Mouse (Mus musculus): ENCODE data around the gene Ifitm10.

The Ifitm10 gene

DNA sequence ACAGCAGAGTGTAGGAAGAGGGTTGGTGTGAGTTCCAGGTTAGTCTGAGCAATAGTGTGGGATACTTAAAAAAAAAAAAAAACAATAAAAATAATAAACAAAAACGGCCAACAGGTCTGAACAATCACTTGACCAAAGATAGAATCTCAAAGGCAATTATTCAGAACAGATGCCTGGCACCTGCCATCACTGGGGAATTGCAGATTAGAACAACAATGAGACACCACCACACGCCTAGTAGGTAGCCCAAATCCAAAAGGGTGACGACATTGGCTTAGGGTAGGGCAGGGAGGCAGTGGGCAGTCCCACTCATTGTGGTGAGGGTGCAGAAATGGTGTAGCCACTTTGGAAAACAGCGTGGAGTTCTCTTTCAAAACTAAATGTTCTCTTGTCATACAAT lies 18.1 kb upstream of the Ifitm10 start:
- no peak for ATAC-seq (ENCODE audit: insufficient number of reproducible peaks, low FRiP score, low TSS enrichment)

DNA sequence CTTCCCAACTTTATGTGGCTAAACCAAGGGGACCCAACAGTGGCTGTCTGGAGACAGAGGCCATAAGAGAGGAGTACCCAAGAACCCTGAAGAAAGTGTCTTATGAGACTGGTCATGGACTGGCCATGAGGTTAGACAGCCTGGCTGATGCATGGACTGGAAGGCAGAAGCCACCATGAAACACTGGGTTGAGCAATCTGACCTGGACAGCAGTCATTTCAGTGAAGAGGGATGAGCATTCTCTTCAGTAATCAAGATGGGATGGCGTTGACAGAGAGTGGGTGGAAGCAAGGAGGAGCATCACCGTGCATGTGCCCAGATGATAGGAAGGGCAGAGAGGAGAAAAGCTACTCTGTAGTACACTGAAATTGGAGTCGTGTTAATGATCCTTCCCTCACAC lies 17.6 kb upstream of the Ifitm10 start:
- ATAC-seq (ENCODE audit: insufficient number of reproducible peaks, low FRiP score, low TSS enrichment), result no peak

DNA sequence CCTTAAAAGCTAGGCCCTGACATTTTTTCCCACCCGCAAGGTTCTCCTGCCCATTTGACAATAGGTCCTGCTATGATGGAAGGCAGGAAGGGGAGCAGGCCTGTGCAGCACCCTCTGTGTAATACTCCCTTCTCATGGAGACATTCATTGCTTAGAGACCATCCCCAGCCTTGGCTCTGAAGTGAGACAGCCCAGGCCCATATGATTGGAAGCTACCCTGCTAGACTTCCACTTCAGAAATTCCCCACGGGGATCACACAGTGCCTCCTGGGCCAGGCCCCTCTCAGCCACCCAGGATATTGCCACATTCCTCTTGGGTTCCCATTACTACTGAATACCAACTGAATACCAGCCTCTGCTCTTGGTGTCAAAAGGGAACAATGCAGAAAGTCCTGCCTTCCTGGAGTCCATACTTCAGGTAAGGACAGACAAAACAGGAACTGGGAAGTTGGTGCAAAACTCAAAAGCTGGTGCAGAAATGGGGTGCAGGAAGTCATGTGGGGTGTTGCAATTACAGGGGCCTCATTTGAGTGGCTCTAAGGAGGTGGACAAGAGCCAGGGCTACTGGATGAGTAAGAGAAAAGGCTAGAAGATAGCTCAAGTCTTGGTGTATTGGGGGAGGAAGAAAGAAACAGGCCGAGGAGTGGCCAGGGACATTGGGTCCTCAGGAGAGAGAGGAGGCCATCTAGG lies 16.6 kb upstream of the Ifitm10 start:
- no peak for ATAC-seq (ENCODE audit: insufficient number of reproducible peaks, low FRiP score, low TSS enrichment)

DNA sequence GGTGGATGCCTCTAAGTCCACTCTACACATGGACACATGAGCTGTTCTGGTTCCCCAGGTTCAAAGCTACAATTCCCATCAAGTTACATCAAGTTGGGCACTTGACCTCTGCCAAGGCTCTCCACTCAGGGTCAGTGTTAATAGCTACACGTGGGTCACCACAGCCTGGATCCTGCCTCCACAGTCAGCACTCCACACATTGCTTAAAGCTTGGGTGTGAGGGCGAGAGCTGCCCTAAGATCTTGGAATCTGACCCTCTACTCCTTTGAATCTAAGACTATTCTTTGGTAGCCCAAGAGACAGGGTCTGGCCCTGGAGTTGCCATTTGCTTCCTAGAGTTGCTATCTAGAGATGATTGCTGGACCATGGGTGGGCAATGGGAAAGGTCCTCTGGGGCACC lies 15.2 kb upstream of the Ifitm10 start:
- no peak for ATAC-seq (ENCODE audit: insufficient number of reproducible peaks, low FRiP score, low TSS enrichment)

DNA sequence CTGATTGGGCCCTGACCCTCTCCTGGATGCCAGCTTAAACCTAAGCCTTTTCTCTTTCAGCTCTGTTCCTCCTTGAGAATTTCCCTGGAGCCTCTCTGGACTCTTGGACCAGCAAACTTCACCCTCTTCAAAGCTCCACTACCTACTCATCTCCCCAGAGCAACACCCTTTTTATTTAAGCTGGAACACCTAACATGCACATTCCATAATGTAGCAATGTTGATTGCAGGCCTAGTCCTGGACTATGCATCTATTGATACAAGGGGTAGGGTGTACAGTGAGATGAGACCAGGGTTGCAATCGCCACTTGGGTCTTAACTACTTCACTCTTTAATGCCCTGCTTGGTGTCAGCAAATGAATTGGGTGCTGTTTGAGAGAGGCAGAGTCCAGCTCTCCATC lies 14.6 kb upstream of the Ifitm10 start:
- no peak; the same call in 1 of the 2 replicates for ATAC-seq (ENCODE audit: insufficient number of reproducible peaks, low FRiP score, low TSS enrichment)

DNA sequence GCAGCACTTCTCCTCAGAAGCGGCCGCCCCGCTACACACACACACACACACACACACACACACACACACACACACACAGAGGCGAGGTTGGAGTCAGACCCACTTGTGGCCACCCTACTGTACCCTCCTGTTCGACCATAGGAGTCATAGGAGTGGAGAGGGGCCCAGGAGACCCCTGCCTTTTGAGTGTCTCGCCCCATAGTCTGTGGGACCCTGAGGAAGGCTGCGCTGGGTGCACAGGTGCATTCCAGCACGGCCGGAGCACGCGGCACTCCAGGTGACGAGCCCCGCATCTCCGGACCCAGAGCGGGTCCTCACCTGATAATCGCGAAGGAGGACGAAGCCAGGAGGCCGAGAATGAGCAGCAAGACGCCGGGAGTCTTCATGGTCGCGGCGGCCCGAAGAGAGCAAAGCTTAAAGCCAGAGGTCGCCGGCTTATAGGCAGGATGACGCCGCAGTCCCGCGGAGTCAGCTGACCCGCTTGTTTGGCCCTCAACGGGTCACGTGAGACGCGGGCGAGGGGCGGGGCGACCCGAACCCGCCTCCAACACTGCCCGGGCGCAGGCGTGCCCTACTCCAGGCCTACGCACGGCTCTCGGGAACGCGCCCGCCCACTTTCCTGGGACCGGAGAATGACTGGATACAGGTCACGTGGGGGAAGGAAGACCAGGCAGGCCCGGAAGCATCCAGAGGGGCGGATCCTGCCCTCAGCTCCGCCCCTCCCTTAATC lies 14.0 kb upstream of the Ifitm10 start, which contains the start of gene Ctsd:
Ctsd (minus strand) TSS at position 620 of the 730 bp plus-strand sequence.
- peak; percentile 94 for ATAC-seq (ENCODE audit: insufficient number of reproducible peaks, low FRiP score, low TSS enrichment)

DNA sequence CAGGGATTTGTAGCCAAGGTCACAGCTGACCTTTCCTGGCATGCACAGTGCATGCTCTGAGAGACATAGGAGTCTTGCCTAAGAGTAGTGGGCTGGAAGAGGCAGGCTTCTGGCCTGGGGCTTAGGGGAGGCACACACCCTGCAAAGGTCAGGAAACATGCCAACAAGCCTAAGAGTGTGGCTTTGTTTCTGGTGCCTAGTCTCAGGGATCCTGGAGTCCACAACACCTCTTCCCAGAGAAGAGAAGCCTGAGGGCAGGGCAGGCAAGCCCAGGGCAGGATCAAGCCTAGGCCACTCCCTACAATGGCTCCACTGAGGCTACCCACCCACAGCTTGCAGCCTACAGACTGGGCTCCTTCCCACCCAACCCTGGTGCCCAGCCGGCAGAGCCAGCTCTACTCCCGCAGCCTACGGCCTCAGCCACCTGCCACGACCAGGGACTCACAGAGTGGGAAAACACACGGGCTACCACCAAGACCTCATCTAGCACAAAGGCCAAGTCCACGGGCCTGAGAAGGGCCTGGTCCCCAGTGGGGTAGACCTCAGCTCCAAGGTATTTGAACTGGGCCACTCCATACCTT lies 13.2 kb upstream of the Ifitm10 start:
- no peak for ATAC-seq (ENCODE audit: insufficient number of reproducible peaks, low FRiP score, low TSS enrichment)

DNA sequence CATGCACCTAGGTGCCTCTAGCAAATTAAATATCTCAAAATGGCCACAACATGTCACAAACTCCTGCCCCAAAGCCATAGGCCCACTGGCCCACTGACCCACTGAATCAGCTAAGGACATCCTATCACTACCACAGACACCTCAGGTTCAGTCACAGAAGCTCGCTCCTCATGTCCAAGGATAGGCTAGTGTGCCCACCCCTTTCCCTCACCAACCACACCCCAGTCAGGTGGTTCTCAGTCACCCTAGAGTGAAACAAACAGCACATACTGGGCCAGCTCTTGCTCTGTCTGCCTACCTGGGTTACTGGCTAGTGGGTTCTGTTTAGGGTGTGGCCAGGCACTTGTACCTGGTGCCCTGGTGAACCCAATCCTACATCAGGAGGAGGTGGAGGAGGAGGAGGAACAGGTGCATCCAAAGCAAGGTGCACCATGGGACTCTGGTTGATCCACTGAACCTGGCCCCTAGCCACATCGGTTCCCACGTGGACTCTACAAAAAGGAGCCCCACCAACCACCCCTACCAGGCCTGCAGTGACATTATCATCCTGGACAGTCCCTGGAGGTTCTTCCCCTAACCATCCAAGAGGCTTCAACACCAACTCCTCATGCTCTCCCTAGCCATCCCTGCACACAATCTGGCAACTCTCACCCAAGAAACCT lies 12.3 kb upstream of the Ifitm10 start:
- ATAC-seq (ENCODE audit: insufficient number of reproducible peaks, low FRiP score, low TSS enrichment), result no peak

DNA sequence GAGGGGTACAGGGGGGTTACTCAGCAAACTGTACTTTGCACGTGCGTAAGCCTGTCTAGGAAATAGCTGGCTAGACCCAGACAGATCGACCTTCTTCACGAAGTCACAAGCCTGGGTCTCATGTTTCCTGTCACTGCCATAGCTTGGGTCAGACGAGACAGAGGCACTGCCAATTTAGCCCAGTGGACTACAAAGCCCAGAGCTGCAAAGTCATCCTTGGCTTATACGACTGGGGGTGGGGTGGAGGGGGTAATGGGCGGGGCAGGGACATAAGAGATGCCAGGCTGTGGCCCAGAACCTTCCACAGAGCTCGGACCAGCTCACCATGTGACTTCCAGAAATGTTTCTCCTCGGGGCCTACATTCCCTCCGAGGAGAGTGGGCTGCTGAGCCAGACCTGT lies 10.8 kb upstream of the Ifitm10 start:
- no peak for ATAC-seq (ENCODE audit: insufficient number of reproducible peaks, low FRiP score, low TSS enrichment)

DNA sequence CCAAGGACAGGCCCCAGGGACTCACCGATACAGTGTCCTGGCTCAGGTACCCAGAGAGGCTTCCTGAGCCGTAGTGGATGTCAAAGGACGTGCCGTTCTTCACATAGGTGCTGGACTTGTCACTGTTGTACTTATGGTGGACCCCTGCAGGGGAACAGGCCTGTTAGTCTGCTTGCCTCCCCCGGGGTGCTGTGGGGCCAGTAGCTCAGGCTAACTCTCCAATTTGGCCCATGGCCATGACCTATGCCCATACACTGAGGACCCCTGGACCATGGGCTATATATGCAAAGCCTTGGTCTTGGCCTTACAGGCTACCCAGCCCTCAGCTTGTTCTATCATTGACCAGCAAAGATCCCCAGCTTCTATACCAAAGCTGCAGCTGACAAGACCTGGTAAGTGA lies 9.0 kb upstream of the Ifitm10 start, which contains the start of gene Gm49369:
Gm49369 (minus strand) TSS at position 101 of the 400 bp plus-strand sequence.
- ATAC-seq (ENCODE audit: insufficient number of reproducible peaks, low FRiP score, low TSS enrichment), result no peak

DNA sequence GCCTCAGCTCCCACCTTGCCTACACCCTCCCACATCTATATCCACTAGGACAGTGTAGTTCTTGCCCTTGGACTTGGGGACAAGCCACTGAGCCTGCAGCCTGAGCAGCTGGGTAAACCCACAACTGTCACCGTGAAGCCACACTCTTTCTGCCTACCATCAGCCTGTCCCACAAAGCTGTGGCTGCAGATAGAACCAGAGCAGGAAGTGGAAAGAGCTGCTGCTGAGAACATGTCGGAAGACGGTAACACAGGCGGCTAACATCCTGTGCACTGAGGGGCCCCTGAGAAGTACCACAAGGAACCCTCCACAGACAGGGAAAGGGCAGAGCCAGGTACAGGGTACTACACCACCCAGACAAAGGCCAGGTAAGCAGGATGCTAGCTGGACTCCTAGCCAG lies 7.6 kb upstream of the Ifitm10 start:
- ATAC-seq (ENCODE audit: insufficient number of reproducible peaks, low FRiP score, low TSS enrichment), result no peak

DNA sequence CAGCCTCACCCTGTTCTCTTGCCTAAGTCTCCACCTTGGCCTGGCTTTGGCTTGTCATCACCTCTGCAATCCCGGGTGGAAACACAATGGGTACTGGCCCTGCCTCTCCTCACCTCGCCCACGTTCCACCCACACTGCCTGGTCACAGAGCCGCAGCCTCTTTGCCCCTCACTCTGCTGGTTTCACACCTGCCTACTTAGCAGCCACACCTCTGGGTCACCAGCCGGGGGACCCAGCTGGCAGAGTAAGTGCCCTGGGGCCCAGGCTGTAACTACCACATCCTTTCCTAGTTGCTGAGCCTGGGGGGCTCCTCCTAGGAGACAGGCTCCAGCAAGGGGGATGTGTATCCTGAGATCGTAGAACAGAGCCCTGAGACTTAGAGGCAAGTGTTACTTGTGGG lies 5.6 kb upstream of the Ifitm10 start:
- ATAC-seq (ENCODE audit: insufficient number of reproducible peaks, low FRiP score, low TSS enrichment), result no peak

DNA sequence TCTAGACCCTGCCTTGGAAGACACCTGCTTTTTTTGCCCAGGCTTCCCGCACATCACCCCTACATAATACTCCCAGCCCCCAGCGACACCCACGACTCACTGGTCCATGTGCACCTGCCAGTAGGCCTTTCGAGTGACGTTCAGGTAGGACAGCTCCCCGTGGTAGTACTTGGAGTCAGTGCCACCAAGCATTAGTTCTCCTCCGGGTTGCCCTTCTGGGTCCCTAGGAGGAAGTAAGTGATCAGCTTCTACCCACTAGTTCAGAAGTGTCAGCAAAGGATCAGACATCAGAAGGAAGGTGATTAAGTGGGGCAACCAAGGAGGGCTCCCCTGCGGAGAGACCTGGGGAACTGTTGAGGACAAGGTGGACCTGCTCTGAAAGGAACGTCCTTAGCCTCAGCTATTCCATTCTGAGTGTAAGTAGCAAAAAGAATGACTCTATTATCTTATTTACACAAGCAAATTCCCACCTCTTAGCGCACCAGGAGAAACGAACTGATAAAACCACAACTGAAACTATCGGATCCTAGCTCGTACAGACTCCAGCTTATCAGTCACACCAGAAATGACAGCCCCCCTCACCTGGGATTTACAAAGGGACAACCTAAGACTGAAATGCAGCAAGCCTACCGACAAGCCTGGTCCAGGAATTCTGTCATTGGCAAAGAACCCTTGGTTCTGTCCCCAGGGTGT lies 3.8 kb upstream of the Ifitm10 start:
- no peak for ATAC-seq (ENCODE audit: insufficient number of reproducible peaks, low FRiP score, low TSS enrichment)

DNA sequence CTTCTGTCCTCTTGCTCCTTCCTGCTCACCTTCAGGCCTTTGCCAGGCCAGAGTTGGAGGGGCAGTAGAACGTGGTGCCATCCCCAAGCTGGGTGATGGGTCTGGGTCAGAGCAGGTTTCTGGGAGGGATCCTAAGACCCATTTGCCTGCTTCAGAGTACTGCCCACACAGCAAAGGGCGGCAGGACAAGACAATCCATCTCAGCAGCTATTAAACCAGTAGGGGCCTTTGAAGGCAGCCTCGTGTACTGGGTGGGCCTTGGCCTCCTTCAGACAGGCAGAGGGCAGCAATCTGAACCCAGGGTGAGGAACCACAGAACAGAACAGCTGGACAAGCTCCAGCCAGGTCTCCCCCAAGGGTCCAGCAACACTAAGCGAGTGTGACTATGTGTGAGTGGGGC lies 2.5 kb upstream of the Ifitm10 start:
- no peak for ATAC-seq (ENCODE audit: insufficient number of reproducible peaks, low FRiP score, low TSS enrichment)

DNA sequence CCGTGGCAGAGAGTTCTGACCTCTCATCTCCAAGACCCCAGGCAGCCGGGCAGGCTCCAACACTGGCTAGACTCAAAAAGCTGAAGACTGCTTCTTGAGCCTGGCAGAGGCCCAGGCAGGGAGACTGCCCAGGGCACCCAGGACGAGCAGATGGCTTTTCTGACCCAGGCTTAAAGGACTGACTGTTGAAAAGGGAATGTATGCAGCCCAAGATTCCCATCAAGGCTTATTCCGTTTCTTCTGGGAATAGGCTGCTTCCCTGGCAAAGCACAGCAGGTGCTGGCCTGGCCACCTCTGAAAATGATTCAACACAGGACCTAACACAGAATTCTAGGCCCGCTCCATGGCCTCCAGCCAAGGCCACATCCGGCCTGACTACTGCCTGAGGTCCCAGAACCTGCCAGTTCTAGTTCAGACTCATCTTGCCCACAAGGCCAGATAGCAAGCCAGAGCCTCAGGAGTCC lies 1.7 kb upstream of the Ifitm10 start:
- 0 out of 2 replicates have a peak, but pooled peaks have one; percentile 34 for ATAC-seq (ENCODE audit: insufficient number of reproducible peaks, low FRiP score, low TSS enrichment)

DNA sequence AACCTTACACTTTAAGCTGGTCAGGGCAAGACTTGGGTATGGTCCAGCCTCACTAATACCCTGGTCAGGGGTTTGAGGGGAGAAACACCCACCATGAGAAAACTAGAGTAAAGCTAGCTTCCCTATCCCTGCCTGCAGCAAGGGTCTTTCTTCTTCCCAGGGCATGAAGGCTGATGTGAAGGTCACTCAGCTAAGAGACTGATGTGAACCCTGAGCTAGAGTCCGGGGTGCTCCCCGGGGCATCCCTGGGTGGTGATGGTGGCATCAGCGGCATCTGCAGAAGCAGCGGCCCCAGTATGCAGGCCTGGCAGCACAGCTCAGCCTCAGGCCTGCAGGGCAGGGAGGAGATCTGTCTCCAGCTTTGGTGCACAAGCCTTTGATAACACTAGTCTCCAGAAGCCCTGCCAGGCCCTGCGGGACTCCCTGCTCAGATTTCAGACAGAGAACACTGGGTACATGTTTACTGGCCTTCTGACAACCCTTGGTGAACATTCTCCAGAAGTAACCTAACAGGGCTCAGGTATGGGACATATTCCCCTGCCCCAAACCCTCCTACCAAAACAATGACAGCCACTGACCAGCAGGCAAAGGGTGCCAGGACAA lies 961 bp upstream of the Ifitm10 start:
- no peak for ATAC-seq (ENCODE audit: insufficient number of reproducible peaks, low FRiP score, low TSS enrichment)

DNA sequence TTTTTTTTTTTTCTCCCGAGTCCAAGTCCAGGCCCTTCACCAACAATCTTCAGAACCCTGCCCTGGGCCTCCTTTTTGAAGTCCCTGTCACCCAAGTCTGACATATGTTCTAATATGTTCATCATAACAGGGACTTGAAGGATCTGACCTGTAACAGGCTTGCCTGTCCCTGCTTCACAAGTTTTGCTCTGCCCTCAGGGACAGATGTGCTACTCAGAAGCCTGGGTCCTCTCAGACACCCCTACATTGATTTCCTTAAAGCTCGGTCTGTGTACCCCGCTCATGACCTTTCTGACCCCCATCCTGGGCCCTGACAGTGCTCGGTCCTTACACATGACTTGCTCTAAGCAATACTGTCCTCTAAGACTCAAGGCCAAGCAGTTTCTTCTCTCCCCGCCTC lies 514 bp downstream of the Ifitm10 start:
- no peak for ATAC-seq (ENCODE audit: insufficient number of reproducible peaks, low FRiP score, low TSS enrichment)

DNA sequence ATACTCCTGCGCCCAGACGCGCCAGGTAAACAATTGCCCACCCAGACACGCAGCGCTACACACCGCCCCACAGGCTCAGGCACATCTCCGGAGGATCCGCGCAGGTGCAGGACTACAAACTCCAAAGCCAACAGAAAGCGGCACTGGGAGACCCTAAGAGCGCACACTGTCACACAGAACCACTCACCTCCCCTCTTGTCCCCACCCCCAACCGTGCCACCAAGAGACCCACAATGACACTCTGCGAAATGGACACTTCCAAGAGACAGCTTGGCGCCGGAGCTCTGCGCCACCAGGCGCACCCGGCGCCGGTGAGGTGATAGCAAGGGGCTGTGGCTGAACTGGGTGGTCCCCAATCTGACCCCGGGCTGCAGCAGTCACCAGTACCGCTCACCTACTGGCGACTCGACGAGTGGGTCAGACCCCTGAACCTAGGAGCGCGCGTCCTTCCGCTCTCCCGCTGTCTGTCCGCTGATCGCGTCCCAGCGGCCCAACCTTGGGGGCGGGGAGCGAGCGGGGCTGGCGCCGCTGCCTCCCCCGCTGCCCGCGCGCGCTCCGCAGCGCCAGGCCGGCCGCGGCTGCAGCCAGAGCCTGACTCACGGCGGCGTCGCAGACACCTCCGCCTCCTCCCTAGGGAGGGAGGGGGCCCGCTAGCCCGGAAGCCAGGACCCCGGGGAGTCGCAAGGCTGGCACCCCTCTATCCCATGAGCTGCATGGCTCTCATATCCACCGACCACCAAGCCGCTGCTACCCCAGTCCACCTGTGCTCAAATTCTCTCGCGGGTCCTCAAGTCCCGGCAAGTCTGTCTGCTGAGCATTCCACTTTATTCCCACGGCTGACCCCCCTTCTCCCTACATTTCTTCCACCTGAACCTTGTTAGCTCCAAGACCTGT lies 1.5 kb downstream of the Ifitm10 start:
- ATAC-seq (ENCODE audit: insufficient number of reproducible peaks, low FRiP score, low TSS enrichment), result peak; percentile 2; the same call in 1 of the 2 replicates

DNA sequence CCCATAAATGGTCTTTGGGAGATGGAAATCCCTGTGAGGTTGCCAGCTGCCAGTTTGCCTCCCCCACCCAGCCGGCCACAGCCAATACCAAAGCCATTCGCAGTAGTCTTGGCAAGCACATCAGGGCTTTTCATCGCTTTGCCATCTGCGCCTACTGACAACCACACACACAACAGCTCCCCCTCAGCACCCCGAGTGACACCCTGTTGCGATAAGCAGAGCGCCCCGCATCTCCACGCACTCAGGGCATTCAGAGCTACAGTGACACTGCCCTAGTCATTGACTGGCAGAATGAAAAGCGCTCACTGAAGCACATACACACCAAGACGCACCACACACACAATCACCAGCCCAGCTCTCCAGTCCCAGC lies 2.2 kb downstream of the Ifitm10 start:
- peak; percentile 16; the same call in 1 of the 2 replicates for ATAC-seq (ENCODE audit: insufficient number of reproducible peaks, low FRiP score, low TSS enrichment)

Measured in cerebellum, adult (tissue).